Mouse (Mus musculus) heart, embryonic 15.5 days (tissue): ENCODE measurements at regions not wholly inside any gene's neighbourhood (a gene's known extent, or its start where the extent isn't known, plus 50 kb on each side); places are given as distances from the start of the nearest gene placed in this dataset.

ENCODE experiments used
- ATAC-seq: fragments of 200-750 bp; cut with Nextera tagmentation; replicated peaks from 2 replicates; pipeline ENCODE4 v1.8.0; 2017; ENCODE audit warnings: low read depth, moderate TSS enrichment; ENCODE audit not compliant: insufficient number of reproducible peaks, insufficient read depth, low FRiP score
- H3K27ac ChIP-seq: fragments of 300-500 bp; sonication (generic); 2 replicates; pipeline ENCODE4 v1.5.1; 2015; ENCODE audit warnings: mild to moderate bottlenecking, inconsistent platforms
- H3K27me3 ChIP-seq: fragments of 300-500 bp; sonication (generic); 2 replicates; pipeline ENCODE4 v1.6.1; 2015; ENCODE audit warnings: inconsistent platforms
- H3K36me3 ChIP-seq: fragments of 300-500 bp; sonication (generic); 2 replicates; pipeline ENCODE4 v1.6.1; 2015; ENCODE audit warnings: mild to moderate bottlenecking, inconsistent platforms
- H3K4me1 ChIP-seq: fragments of 300-500 bp; sonication (generic); replicated peaks from 2 replicates; pipeline ENCODE4 v1.6.1; 2015; ENCODE audit warnings: inconsistent platforms
- H3K4me2 ChIP-seq: fragments of 300-500 bp; sonication (generic); 2 replicates; pipeline ENCODE4 v1.6.1; 2015; ENCODE audit warnings: inconsistent platforms, mild to moderate bottlenecking, moderate library complexity
- H3K4me3 ChIP-seq: fragments of 300-500 bp; sonication (generic); 2 replicates; pipeline ENCODE4 v1.5.1; 2015; ENCODE audit warnings: mild to moderate bottlenecking, inconsistent platforms
- H3K9ac ChIP-seq: fragments of 300-500 bp; sonication (generic); 2 replicates; pipeline ENCODE4 v1.6.1; 2015; ENCODE audit warnings: mild to moderate bottlenecking, inconsistent platforms
- H3K9me3 ChIP-seq: fragments of 300-500 bp; sonication (generic); replicated peaks from 2 replicates; pipeline ENCODE4 v1.6.1; 2016; ENCODE audit warnings: inconsistent platforms
- WGBS: fragments of 180-500 bp; shearing (Covaris S2); methylation state at CpG from one replicate; pipeline ENCODE4 v1.1.7; 2015; ENCODE audit warnings: mixed read lengths; 5-methylcytosine and 5-hydroxymethylcytosine counted together

DNA sequence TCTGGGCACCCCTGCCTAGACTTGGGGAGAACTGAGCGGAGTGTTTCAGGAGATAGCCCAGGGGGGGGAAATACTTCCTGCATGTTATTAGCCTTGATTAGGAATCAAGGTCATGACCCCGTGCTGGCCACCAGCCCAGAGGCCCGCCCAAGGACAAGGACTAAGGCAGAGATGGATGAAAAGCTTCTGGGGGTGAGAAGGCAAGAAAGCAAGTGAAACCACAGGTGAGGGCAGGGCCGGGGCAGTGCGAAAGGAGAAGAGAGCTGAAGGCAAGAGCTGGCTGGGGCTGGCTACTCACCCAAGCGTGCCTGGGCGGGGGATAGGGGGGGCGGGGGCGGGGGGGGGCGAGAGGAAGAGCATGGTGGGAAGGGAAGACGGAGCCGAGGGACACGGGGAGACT lies 96.0 kb upstream of the Nkx1-1 start:
- Histone ChIP-seq H3K9me3 (no peaks in the 10 kb centered on the region), H3K4me3 (no peak overlapping the region), H3K4me2 (peak overlapping the region; percentile 42), H3K27ac (no peak overlapping the region), H3K9ac (no peak overlapping the region), H3K4me1 (peaks cover 20% of the 10 kb centered on the region), H3K36me3 (no peaks in the 10 kb centered on the region), H3K27me3 (peaks cover 35% of the 10 kb centered on the region)
- ATAC-seq = no peak
- 21% methylated on average over 12 of the region's 13 CpGs for WGBS

DNA sequence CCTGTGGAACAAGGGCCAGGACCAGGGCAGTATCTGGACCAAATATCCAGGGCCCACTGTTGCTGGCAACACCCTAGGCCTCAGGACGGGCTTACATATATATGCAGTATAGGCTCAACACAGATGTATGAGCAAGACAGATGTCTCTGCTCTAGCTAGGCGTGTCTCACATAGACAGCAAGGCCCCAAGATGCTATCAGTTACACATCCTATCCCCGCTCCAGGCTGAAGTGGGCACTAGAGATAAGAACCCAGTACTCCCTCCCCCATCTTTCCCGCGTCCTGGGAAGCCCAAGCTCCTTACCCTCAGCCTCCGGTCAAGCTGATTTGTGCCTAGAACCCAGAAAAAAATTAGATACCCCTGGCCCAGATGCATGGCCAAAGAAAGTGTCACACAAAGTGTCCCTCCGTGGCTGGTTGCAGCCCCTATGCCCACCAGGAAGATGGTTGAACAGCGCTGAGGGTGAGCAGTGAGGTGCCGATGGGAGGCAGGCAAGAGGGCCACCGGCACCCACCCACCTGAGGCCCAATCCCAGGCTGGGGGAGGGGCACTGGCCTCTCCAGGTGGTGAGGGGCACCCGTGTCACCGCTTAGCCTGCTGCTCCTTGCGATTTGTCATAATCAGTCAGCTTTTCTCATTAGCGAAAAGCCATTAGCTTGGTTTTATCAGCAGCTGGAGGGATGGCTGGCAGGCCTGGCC lies 95.3 kb upstream of the Nkx1-1 start:
- H3K4me3 ChIP-seq = no peak overlapping the region
- WGBS = 30% methylated on average over 14 of the region's 14 CpGs

DNA sequence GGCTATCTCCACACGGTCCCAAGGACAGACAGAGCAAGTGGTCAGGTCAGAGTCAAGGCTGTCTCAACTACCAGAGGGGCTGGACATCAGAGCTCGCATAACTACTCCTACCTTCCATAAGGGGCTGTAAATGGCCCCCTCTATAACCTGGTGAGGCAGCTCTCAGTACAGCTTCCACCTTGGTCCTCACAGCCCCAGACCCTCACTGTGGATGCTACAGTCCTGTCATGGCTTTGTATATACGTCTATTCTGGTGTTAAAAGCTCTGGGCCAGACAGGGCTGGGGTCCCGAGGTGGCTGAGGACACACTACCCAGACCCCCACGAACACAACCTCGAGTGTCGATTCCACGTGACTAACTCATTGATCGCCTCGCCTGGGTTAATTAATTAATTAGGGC lies 94.0 kb upstream of the Nkx1-1 start:
- WGBS = 77% methylated on average over 10 of the region's 10 CpGs
- H3K9me3 ChIP-seq = no peaks in the 10 kb centered on the region
- no peak overlapping the region for H3K4me2 ChIP-seq
- no peak for ATAC-seq
- H3K27me3 ChIP-seq = peaks cover 18% of the 10 kb centered on the region; the same call in 1 of the 2 replicates
- no peak overlapping the region for H3K9ac ChIP-seq
- no peak overlapping the region for H3K27ac ChIP-seq
- no peaks in the 10 kb centered on the region for H3K36me3 ChIP-seq
- no peak overlapping the region for H3K4me3 ChIP-seq
- peaks cover 14% of the 10 kb centered on the region for H3K4me1 ChIP-seq

More for the DNA sequence above, 95.3 kb upstream of the Nkx1-1 start:
- peaks cover 14% of the 10 kb centered on the region for H3K4me1 ChIP-seq
- no peak overlapping the region for H3K27ac ChIP-seq
- no peak; the same call in 1 of the 2 replicates for ATAC-seq
- peaks cover 29% of the 10 kb centered on the region for H3K27me3 ChIP-seq
- H3K9ac ChIP-seq = no peak overlapping the region
- H3K9me3 ChIP-seq = no peaks in the 10 kb centered on the region
- H3K36me3 ChIP-seq = no peaks in the 10 kb centered on the region
- H3K4me2 ChIP-seq = peak overlapping the region; percentile 42

DNA sequence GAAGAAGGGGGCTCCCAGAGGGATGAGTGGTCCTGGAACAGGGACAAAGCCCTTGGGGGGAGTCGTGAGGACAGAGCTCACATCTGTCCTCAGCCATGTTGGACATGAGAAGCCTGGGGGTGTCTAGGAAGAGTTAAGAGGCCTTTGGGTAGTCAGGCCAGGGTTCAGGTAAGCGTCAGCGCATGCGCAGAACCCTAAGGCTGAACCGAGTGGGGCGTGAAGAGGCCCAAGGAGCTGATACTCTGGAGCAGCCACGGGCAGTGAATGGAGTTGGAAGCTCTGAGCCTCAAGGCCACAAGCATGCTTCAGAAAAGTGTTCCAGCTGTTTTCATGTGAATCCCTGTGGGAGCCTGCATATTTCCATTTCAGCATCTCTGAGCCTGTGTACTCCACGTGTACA lies 93.5 kb upstream of the Nkx1-1 start:
- H3K9me3 ChIP-seq = no peaks in the 10 kb centered on the region
- 86% methylated on average over 8 of the region's 8 CpGs for WGBS
- H3K27me3 ChIP-seq = peaks cover 14% of the 10 kb centered on the region; the same call in 1 of the 2 replicates
- H3K9ac ChIP-seq = no peak overlapping the region
- no peak overlapping the region for H3K4me3 ChIP-seq
- no peak overlapping the region for H3K4me2 ChIP-seq
- H3K27ac ChIP-seq = no peak overlapping the region
- no peak for ATAC-seq
- peaks cover 14% of the 10 kb centered on the region for H3K4me1 ChIP-seq
- no peaks in the 10 kb centered on the region for H3K36me3 ChIP-seq

DNA sequence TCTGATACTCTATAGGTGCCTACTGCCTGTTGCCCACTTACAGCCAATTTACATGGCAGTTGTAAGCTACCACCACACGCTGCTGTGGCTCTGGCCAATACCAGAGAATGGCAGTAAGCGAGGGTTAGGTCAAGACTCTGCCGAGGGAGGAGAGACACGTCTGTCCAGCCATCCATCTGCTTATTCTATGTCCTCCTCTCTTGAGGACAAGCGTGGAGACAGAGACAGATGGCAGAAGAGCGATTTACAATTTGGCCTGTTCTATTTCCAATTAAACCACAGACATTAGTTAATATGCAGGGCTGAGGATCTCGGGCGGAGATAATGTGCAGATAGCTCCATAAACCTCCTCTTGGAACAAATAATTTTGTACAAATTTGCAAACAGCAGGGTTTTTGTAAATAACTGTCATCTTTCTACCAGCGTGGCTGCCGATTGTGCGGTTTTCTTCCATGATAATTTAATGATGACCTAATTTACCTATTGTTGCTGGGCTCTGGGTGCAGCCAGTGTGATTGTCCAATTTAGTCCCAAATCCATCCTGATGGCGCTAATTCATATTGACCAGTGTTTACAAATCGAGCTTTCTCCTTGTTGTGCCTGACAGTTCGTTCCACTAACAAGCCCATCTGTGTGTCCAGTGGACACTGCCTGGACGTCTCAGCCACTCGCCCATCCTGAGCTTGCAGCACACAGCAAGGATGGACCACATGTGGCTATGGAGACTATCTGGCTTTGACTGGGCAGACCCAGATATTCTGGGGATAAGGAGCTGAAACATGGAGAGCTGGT lies 88.4 kb upstream of the Nkx1-1 start:
- Histone ChIP-seq H3K27ac (no peak overlapping the region), H3K27me3 (peaks cover 3% of the 10 kb centered on the region; the same call in 1 of the 2 replicates), H3K36me3 (no peaks in the 10 kb centered on the region), H3K4me2 (no peak overlapping the region), H3K9me3 (no peaks in the 10 kb centered on the region), H3K4me3 (no peak overlapping the region), H3K4me1 (no peaks in the 10 kb centered on the region), H3K9ac (no peak overlapping the region)
- WGBS = 83% methylated on average over 16 of the region's 16 CpGs
- ATAC-seq = no peak

DNA sequence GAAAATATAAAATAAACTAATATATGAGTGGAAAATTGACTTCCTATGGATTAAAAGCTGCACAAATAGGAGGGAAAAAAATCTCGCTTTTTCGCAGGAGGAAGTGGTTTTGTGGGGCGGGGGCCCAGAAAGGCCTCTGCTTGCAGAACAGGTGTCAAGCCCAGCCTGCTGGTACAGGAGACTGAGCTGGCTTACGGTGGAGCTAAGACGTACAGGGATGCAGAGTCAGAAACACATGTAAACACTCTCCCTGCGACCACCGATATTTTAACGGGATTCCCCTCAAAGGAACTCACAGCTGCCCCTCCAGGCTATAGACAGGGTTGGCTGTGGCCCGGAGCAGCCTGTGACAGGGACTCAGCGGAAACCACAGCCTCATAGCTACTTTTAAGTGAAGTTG lies 87.1 kb upstream of the Nkx1-1 start:
- no peak overlapping the region for H3K27ac ChIP-seq
- no peak overlapping the region for H3K9ac ChIP-seq
- no peaks in the 10 kb centered on the region for H3K9me3 ChIP-seq
- H3K4me3 ChIP-seq = no peak overlapping the region
- no peaks in the 10 kb centered on the region for H3K4me1 ChIP-seq
- H3K4me2 ChIP-seq = no peak overlapping the region
- no peak for ATAC-seq
- no peaks in the 10 kb centered on the region for H3K36me3 ChIP-seq
- no peaks in the 10 kb centered on the region for H3K27me3 ChIP-seq
- WGBS = 72% methylated on average over 10 of the region's 10 CpGs

DNA sequence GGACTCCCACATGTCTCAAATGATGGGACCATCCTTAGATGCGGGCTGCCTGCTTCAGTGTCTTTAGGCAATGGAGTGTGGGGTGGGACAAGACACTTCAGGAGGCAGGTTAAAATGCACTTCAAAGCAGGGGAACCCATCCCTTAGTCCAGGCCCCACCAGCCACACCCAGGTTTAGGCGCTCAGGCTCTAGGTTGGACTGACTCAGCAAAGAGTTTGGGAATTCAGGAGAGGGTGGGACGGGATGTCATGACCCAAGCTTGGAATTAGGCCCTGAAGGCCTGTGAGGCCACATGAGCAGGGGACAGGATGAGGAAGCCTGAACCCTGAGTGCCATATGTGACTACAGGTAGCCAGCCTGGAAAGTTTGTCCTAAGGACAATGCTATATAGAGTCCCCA lies 85.6 kb upstream of the Nkx1-1 start:
- Histone ChIP-seq H3K4me2 (no peak overlapping the region), H3K9ac (no peak overlapping the region), H3K36me3 (no peaks in the 10 kb centered on the region), H3K27ac (no peak overlapping the region), H3K4me1 (no peaks in the 10 kb centered on the region), H3K27me3 (no peaks in the 10 kb centered on the region), H3K4me3 (no peak overlapping the region), H3K9me3 (no peaks in the 10 kb centered on the region)
- 73% methylated on average over 3 of the region's 3 CpGs for WGBS
- ATAC-seq = no peak

DNA sequence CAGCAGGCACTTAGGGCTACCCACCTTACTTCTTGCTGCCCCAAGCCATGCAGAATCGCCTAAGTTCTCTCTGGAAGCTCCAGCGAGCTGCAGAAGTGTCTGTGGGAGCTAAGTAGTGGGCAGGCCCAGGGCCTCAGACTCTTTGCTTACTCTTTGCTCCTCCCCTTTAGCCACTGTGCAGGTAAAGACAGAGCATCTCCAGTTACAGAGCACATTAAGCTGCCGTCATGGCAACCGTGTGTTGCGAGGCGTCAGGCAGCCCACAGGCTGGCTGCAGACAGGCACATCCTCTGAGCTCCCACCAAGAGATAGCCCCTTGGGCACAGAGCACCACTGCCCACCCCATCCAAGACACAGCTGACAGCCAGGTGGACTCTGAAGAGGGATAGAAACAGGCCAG lies 85.1 kb upstream of the Nkx1-1 start:
- Histone ChIP-seq H3K9me3 (no peaks in the 10 kb centered on the region), H3K4me3 (no peak overlapping the region), H3K27ac (no peak overlapping the region), H3K4me2 (no peak overlapping the region), H3K4me1 (no peaks in the 10 kb centered on the region), H3K36me3 (no peaks in the 10 kb centered on the region), H3K27me3 (no peaks in the 10 kb centered on the region), H3K9ac (no peak overlapping the region)
- WGBS = 54% methylated on average over 6 of the region's 6 CpGs
- no peak for ATAC-seq

DNA sequence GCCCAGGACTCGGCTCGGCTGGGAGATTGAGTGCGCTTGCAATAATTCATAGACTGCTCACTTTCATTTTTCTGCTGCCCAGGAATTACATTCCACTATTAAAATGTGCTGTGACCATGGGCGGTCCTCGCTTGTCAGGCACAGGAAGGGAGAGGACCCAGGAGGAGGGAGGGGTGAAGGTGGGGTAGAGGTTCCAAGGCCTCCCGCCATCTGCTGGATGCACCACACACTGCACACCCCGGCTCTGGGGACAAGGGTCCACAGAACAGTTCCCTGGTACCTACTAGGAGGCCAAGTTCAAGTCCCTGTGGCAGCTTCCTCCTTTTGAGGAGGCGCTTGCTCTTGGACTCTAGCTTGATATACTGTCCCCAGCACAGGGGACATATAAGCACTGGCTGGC lies 83.8 kb upstream of the Nkx1-1 start:
- no peak overlapping the region for H3K4me3 ChIP-seq
- H3K4me1 ChIP-seq = 0 out of 2 replicates have a peak, but pooled peaks cover under 1% of the 10 kb centered on the region
- 69% methylated on average over 8 of the region's 8 CpGs for WGBS
- no peak overlapping the region for H3K9ac ChIP-seq
- H3K36me3 ChIP-seq = no peaks in the 10 kb centered on the region
- H3K27ac ChIP-seq = no peak overlapping the region
- H3K4me2 ChIP-seq = no peak overlapping the region
- no peak for ATAC-seq
- H3K27me3 ChIP-seq = peaks cover 2% of the 10 kb centered on the region; the same call in 1 of the 2 replicates
- H3K9me3 ChIP-seq = no peaks in the 10 kb centered on the region

DNA sequence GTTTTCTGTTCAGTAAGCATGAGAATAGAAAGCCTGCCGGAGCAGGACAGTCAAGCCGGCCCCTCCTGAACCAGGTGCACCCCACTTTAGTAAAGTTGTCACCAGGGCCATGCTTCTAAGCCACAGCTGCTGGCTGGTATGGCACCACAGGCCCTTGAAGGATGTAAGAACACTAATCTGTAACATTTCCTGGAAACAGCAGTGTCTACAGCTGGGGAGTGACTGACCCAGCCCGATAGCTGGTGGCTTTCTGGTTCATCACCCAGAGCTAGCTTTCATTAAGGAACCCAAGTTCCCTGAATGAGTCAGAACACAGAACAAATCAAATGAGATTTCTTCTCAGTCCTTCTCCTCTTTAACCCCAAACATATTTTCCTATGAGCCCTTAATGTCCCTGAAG lies 82.4 kb upstream of the Nkx1-1 start:
- Histone ChIP-seq H3K27me3 (peaks cover 13% of the 10 kb centered on the region), H3K4me3 (no peak overlapping the region), H3K4me2 (no peak overlapping the region), H3K27ac (no peak overlapping the region), H3K4me1 (peaks cover 7% of the 10 kb centered on the region; the same call in 1 of the 2 replicates), H3K9ac (no peak overlapping the region), H3K9me3 (no peaks in the 10 kb centered on the region), H3K36me3 (no peaks in the 10 kb centered on the region)
- 81% methylated on average over 3 of the region's 3 CpGs for WGBS
- no peak for ATAC-seq

DNA sequence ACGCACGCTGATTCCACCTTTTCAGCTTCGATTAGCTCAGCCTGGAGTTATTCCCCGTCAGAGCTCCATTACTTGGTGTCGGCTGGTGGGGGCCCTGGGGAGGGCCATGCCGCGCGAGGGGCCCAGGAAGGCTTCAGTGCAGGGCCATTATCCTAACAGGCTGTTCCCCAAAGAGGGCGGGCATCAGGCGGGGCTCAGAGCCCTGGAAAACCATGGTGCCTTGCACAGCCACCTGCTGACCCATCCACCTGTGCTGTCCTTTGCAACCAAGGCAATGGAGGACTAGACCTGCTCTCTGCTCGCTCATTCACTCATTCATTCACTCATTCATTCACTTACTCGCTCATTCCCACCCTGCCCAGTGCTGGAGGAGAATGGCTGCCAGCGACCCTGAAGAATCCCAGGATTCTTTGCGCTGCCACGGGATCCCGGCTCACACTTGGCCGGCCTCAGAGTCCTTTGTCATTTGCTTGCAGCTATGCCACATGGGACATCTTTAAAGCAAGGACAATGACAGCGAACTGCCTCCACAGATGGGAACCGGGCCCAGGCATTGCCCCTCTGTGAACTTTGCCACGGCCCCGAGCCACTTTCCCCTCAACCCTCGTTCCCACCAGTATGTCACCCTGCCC lies 78.6 kb upstream of the Nkx1-1 start:
- peaks cover 18% of the 10 kb centered on the region for H3K27me3 ChIP-seq
- ATAC-seq = no peak
- H3K4me3 ChIP-seq = no peak overlapping the region
- peaks cover 7% of the 10 kb centered on the region; the same call in 1 of the 2 replicates for H3K4me1 ChIP-seq
- no peaks in the 10 kb centered on the region for H3K9me3 ChIP-seq
- H3K27ac ChIP-seq = no peak overlapping the region
- H3K9ac ChIP-seq = no peak overlapping the region
- no peaks in the 10 kb centered on the region for H3K36me3 ChIP-seq
- no peak overlapping the region for H3K4me2 ChIP-seq
- WGBS = 46% methylated on average over 22 of the region's 22 CpGs
